Mouse (Mus musculus) forebrain, embryonic 11.5 days (tissue): ENCODE results near the gene 4930512M02Rik. TPM values are rescaled to one million over a fixed set of nuclear protein-coding genes. Genes with fewer than 3 reads are reported as not detected.
"Not testable (repeated sequence)": the region's sequence is repeated elsewhere in the genome, so short reads cannot be mapped to it uniquely, and the experiment has no call there.

ENCODE experiments used
- ATAC-seq: fragments of 200-750 bp; cut with Nextera tagmentation; replicated peaks from 2 replicates; pipeline ENCODE4 v1.8.0; 2017; ENCODE audit warnings: moderate TSS enrichment; ENCODE audit not compliant: low FRiP score
- DNase-seq: peaks from one replicate; pipeline ENCODE4 v3.0.0-alpha.2; 2017; ENCODE audit warnings: low spot score
- H3K27ac ChIP-seq: fragments of 300-500 bp; sonication (generic); 2 replicates; pipeline ENCODE4 v1.5.1; 2014; ENCODE audit warnings: low read depth, low read length
- H3K27me3 ChIP-seq: fragments of 300-500 bp; sonication (generic); 2 replicates; pipeline ENCODE4 v1.6.1; 2014; ENCODE audit warnings: mild to moderate bottlenecking, low read length, mixed read lengths; ENCODE audit not compliant: control insufficient read depth, insufficient read depth
- H3K36me3 ChIP-seq: fragments of 300-500 bp; sonication (generic); 2 replicates; pipeline ENCODE4 v1.6.1; 2014; ENCODE audit warnings: mild to moderate bottlenecking, low read length, moderate library complexity, mixed read lengths; ENCODE audit not compliant: control insufficient read depth, insufficient read depth
- H3K4me1 ChIP-seq: fragments of 300-500 bp; sonication (generic); replicated peaks from 2 replicates; pipeline ENCODE4 v1.6.1; 2014; ENCODE audit warnings: low read length, mixed read lengths; ENCODE audit not compliant: control insufficient read depth, insufficient read depth
- H3K4me2 ChIP-seq: fragments of 300-500 bp; sonication (generic); 2 replicates; pipeline ENCODE4 v1.6.1; 2014; ENCODE audit warnings: low read depth, mild to moderate bottlenecking, low read length, moderate library complexity, mixed read lengths; ENCODE audit not compliant: severe bottlenecking
- H3K4me3 ChIP-seq: fragments of 300-500 bp; sonication (generic); 2 replicates; pipeline ENCODE4 v1.5.1; 2014; ENCODE audit warnings: low read depth, low read length
- H3K9ac ChIP-seq: fragments of 300-500 bp; sonication (generic); 2 replicates; pipeline ENCODE4 v1.6.1; 2014; ENCODE audit warnings: low read length
- H3K9me3 ChIP-seq: fragments of 300-500 bp; sonication (generic); 2 replicates; pipeline ENCODE4 v1.6.1; 2016; ENCODE audit warnings: low read length, mixed read lengths; ENCODE audit not compliant: control insufficient read depth
- WGBS: fragments of 180-500 bp; shearing (Covaris S2); extraction: QIAGEN DNeasy Blood & Tissue Kit; methylation state at CpG from one replicate; pipeline ENCODE4 v1.1.7; 2014; 5-methylcytosine and 5-hydroxymethylcytosine counted together
- polyA plus RNA-seq: library from polyadenylated mRNA; unstranded; fragments of >200 nt; fragmentation: Nextera tagmentation; extraction: Ambion mirVana; gene quantifications from 2 replicates; pipeline ENCODE4 v1.2.1, GENCODE M21; 2014

4930512M02Rik gene
- not detected in 2 replicates for polyA plus RNA-seq

GRCm38 (mm10) chr11:11627735-11628134 lies at the start of gene 4930512M02Rik:
4930512M02Rik (minus strand) TSS chr11:11627835.
- H3K4me2 ChIP-seq, H3K9ac ChIP-seq, ATAC-seq, H3K36me3 ChIP-seq, H3K27ac ChIP-seq, DNase-seq, H3K4me3 ChIP-seq, H3K4me1 ChIP-seq, H3K9me3 ChIP-seq, H3K27me3 ChIP-seq: not testable (repeated sequence)
- whole genome bisulfite sequencing, result 79% methylated on average over 1 of the region's 4 CpGs

- no peaks in the 10 kb centered on the region for H3K36me3 ChIP-seq
- H3K9me3 ChIP-seq, result no peaks in the 10 kb centered on the region
- DNase-seq, result no peak
- no peak overlapping the region for H3K9ac ChIP-seq
- H3K27ac ChIP-seq, result no peak overlapping the region
- H3K27me3 ChIP-seq, result no peaks in the 10 kb centered on the region
- 93% methylated on average over 7 of the region's 7 CpGs for WGBS
- no peak for ATAC-seq
- no peaks in the 10 kb centered on the region for H3K4me1 ChIP-seq
- no peak overlapping the region for H3K4me3 ChIP-seq
- no peak overlapping the region for H3K4me2 ChIP-seq
Measured at GRCm38 (mm10) chr11:11677165-11677564, 49.5 kb upstream of the 4930512M02Rik start.

GRCm38 (mm10) chr11:11676068-11676741 lies 48.6 kb upstream of the 4930512M02Rik start:
- WGBS, result 88% methylated on average over 9 of the region's 9 CpGs
- Histone ChIP-seq H3K27ac (no peak overlapping the region), H3K36me3 (no peaks in the 10 kb centered on the region), H3K27me3 (no peaks in the 10 kb centered on the region), H3K4me2 (no peak overlapping the region), H3K4me3 (no peak overlapping the region), H3K4me1 (no peaks in the 10 kb centered on the region), H3K9ac (no peak overlapping the region), H3K9me3 (no peaks in the 10 kb centered on the region)
- DNase-seq (no peak), ATAC-seq (no peak)

GRCm38 (mm10) chr11:11675063-11675462 lies 47.4 kb upstream of the 4930512M02Rik start:
- H3K36me3 ChIP-seq, result no peaks in the 10 kb centered on the region
- no peaks in the 10 kb centered on the region for H3K9me3 ChIP-seq
- no peak for DNase-seq

DNA sequence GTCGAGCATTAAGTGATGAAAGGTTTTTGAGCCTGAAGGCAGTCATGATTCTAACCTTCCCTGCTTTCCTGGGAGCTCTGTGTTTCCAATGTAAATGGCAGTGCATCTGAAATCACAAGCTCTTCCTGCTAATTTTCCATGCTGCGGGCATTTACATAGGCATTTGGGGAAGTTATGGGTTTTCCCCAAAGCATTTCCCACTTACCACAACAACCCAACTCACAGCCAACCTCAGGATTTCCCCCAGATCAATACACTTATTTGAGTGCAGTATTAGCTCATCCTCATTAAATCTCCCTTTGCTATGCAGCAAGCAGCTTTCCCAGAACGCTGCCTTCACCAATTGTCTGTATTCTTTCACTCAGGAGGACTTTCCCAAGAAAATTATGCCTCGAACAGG lies 45.3 kb upstream of the 4930512M02Rik start:
- Histone ChIP-seq H3K9ac (no peak overlapping the region), H3K27ac (no peak overlapping the region), H3K4me2 (no peak overlapping the region), H3K4me1 (no peaks in the 10 kb centered on the region), H3K4me3 (no peak overlapping the region), H3K36me3 (no peaks in the 10 kb centered on the region), H3K27me3 (no peaks in the 10 kb centered on the region), H3K9me3 (no peaks in the 10 kb centered on the region)
- 72% methylated on average over 4 of the region's 4 CpGs for WGBS
- no peak for ATAC-seq
- no peak for DNase-seq

More at GRCm38 (mm10) chr11:11675063-11675462, 47.4 kb upstream of the 4930512M02Rik start:
- Histone ChIP-seq H3K4me2 (no peak overlapping the region), H3K4me1 (no peaks in the 10 kb centered on the region), H3K4me3 (no peak overlapping the region), H3K27me3 (no peaks in the 10 kb centered on the region), H3K27ac (no peak overlapping the region), H3K9ac (no peak overlapping the region)
- no peak for ATAC-seq

GRCm38 (mm10) chr11:11667922-11668290 lies 40.3 kb upstream of the 4930512M02Rik start:
- Histone ChIP-seq H3K36me3 (no peaks in the 10 kb centered on the region), H3K4me3 (no peak overlapping the region), H3K9ac (no peak overlapping the region), H3K9me3 (no peaks in the 10 kb centered on the region), H3K27me3 (no peaks in the 10 kb centered on the region), H3K4me1 (no peaks in the 10 kb centered on the region), H3K27ac (no peak overlapping the region), H3K4me2 (no peak overlapping the region)
- WGBS, result 96% methylated on average over 3 of the region's 3 CpGs
- DNase-seq (no peak), ATAC-seq (no peak)

DNA sequence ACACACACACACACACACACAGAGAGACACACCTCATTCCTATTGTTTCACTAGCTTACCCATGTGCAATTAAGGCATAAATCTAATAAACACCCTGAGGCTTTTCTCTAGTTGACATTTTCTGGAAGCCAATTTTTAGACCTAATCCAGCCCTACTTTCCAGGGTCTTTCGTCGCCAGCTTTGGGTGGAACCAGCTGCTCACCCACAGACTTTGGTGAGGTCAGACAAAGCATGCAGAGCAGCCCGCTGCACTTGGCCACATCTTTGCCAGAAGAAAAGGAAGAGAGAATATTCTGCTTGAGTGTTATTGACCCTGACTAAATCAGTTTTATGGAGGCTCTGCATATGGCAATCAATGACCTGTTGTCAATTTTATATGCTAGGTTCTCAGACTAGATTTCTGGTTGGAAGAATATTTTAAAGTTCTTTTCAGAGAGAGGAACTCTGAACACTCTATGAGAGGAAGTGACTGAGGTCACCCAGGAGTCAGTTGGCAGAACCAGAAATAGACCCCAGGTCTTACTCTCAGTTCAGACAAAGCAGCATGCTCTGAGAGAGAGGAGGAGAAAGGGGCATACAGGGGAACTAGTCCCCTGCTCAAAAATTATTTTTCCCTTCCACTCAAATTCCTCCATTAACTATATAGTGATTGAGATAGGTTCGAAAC lies 39.8 kb upstream of the 4930512M02Rik start:
- DNase-seq (no peak), ATAC-seq (no peak)
- Histone ChIP-seq H3K4me3 (no peak overlapping the region), H3K4me2 (no peak overlapping the region), H3K36me3 (no peaks in the 10 kb centered on the region), H3K27ac (no peak overlapping the region), H3K4me1 (no peaks in the 10 kb centered on the region), H3K9me3 (no peaks in the 10 kb centered on the region), H3K27me3 (no peaks in the 10 kb centered on the region), H3K9ac (no peak overlapping the region)
- 86% methylated on average over 4 of the region's 4 CpGs for WGBS

DNA sequence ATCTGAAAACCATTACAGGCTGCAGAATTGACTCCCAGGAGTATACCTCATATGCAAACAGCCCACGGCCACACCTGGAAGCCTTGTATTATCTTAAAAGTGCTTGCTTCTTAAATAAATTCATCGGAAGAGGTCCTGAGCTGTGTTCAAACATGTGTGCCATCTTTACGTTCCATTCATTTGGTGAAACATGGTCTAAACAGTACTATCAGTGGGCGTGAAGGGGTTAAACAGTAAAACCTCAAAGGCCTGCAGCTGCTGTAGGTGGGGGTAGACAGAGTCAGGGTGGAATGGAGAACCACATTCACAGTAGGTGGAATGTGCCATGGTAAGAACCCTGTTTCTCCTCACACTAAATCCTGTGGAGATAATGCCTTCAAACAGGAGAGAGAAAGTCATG lies 33.0 kb upstream of the 4930512M02Rik start:
- H3K9ac ChIP-seq, result no peak overlapping the region
- WGBS, result 84% methylated on average over 4 of the region's 4 CpGs
- ATAC-seq (no peak), DNase-seq (no peak)
- no peak overlapping the region for H3K4me2 ChIP-seq
- no peak overlapping the region for H3K4me3 ChIP-seq
- H3K27me3 ChIP-seq, result no peaks in the 10 kb centered on the region
- H3K4me1 ChIP-seq, result no peaks in the 10 kb centered on the region
- H3K9me3 ChIP-seq, result no peaks in the 10 kb centered on the region
- H3K27ac ChIP-seq, result no peak overlapping the region
- H3K36me3 ChIP-seq, result no peaks in the 10 kb centered on the region

GRCm38 (mm10) chr11:11658834-11659233 lies 31.2 kb upstream of the 4930512M02Rik start:
- H3K36me3 ChIP-seq, result no peaks in the 10 kb centered on the region
- 76% methylated on average over 4 of the region's 4 CpGs for WGBS
- ATAC-seq (no peak), DNase-seq (no peak)
- H3K27me3 ChIP-seq, result no peaks in the 10 kb centered on the region
- no peak overlapping the region for H3K4me3 ChIP-seq
- H3K9me3 ChIP-seq, result no peaks in the 10 kb centered on the region
- H3K9ac ChIP-seq, result no peak overlapping the region
- H3K27ac ChIP-seq, result no peak overlapping the region
- H3K4me2 ChIP-seq, result no peak overlapping the region
- no peaks in the 10 kb centered on the region for H3K4me1 ChIP-seq
